Mouse (Mus musculus) embryonic fibroblast, embryonic 13.5 days (primary cell): Measurements from ENCODE around the gene Trpv4.
A peak's percentile ranks its signal among the peaks of the same experiment; 100 is the strongest.

Source experiments
- CTCF ChIP-seq: IDR thresholded peaks from 2 replicates; pipeline ENCODE4 v1.5.1; 2011; ENCODE audit warnings: mild to moderate bottlenecking, control low read depth, low read length, moderate library complexity, borderline replicate concordance; ENCODE audit not compliant: insufficient read depth
- POLR2A ChIP-seq: IDR thresholded peaks from 2 replicates; pipeline ENCODE4 v1.6.1; 2011; ENCODE audit warnings: low read depth, mild to moderate bottlenecking, control low read depth, low read length, moderate library complexity

DNA sequence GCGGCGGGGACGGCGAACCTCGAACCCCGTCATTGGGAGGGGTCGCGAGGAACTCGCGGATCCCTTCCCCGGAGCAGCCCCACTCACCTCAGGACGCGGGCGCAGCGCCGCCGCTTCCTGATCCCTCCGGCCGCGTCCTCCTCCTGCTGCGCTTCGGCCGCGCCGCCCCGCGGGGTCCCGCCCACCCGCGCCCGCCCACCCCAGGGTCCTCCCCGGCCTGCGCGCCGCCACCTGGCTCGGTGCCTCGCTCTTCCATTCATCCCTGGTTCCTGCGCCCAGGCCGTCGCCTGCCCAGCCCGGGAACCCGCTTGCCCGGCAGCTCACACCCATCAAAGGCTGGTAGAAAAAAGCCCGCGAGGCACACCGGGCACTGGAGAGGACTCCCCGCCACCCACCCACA lies at the start of gene Trpv4:
- TF ChIP-seq CTCF, result no peak
- peak; percentile 46; the same call in 1 of the 2 replicates for TF ChIP-seq POLR2A
